ENCODE assay signal across 8 mouse cellular contexts in the genomic region with DNA sequence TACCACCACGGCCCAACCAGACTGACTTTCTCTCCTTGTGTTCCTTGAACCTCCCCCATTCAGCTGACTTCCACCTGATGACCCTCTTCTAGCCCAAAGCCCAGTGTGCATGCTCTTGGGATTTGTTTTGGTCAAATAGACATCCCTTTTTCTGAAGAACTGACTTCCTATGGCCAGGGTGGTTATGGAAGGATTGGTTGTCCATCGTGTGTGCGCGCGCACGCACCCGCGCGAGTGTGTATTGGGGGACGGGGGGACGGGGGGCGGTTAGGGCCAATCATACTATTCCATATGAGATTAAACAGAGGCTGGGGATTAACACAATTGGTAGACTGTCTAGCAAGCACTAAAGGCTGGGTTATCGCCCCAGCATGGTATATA. TPM values are rescaled to one million over a fixed set of nuclear protein-coding genes. Genes with fewer than 3 reads are reported as not detected.
DNase-seq lines count a peak whose midpoint lies in the region; ATAC-seq and TF ChIP-seq lines count a peak whose summit lies in the region.

No protein-coding gene starts in this region.

- H3K27me3 ChIP-seq in kidney, embryonic 15.5 days, result no peaks in the 10 kb centered on the region
- no peaks in the 10 kb centered on the region for H3K27me3 ChIP-seq in embryonic facial prominence, embryonic 14.5 days (replicated peaks; ENCODE audit: control insufficient read depth, insufficient read depth, low read length)

- ATAC-seq in kidney, embryonic 15.5 days (replicated peaks; ENCODE audit: low FRiP score), result peak; percentile 6; the same call in 1 of the 2 replicates
- no peak for ATAC-seq in embryonic facial prominence, embryonic 14.5 days (ENCODE audit: low read depth)
- no peak for ATAC-seq in activated CD4-positive, CD25-positive, alpha-beta regulatory T cell, adult 4 months
- ATAC-seq in erythroid progenitor cell, adult 5-6 weeks (replicated peaks; ENCODE audit: low FRiP score, poor library complexity, severe bottlenecking), result no peak
- no peak for ATAC-seq in megakaryocyte-erythroid progenitor cell, adult 5-6 weeks (replicated peaks; ENCODE audit: low FRiP score, low TSS enrichment, poor library complexity, severe bottlenecking)

- DNase-seq in kidney, postnatal 14 days, result no peak
- DNase-seq in ES-E14 (ENCODE audit: low read depth, low spot score) (no peak), liver (peak; percentile 49)
- DNase-seq in embryonic facial prominence, embryonic 14.5 days (ENCODE audit: low spot score), result peak; percentile 33

- peak overlapping the region; percentile 79 for H3K4me2 ChIP-seq in kidney, embryonic 15.5 days
- peak overlapping the region; percentile 80 for H3K4me2 ChIP-seq in embryonic facial prominence, embryonic 14.5 days (ENCODE audit: low read depth, low read length)

- in situ Hi-C loops in ES-E14 (cut with MboI; ENCODE audit: low sequenced_read_pairs in 2 of 2, unreplicated experiment in 2 of 2), result no loop called here

- no peaks in the 10 kb centered on the region for H3K9me3 ChIP-seq in kidney, embryonic 15.5 days (replicated peaks)
- H3K9me3 ChIP-seq in ES-E14 (ENCODE audit: control insufficient read depth, insufficient read depth, low read depth, low read length), result no peaks in the 10 kb centered on the region
- no peaks in the 10 kb centered on the region for H3K9me3 ChIP-seq in embryonic facial prominence, embryonic 14.5 days (ENCODE audit: control insufficient read depth, low read length)

- H3K9ac ChIP-seq in kidney, embryonic 15.5 days, result peak overlapping the region; percentile 54
- peak overlapping the region; percentile 92 for H3K9ac ChIP-seq in ES-E14 (ENCODE audit: insufficient read depth, low read depth, low read length, poor library complexity, severe bottlenecking)
- peak overlapping the region; percentile 73 for H3K9ac ChIP-seq in embryonic facial prominence, embryonic 14.5 days (ENCODE audit: low read depth, low read length)

- 3% methylated on average over 13 of the region's 13 CpGs for WGBS in kidney, embryonic 15.5 days
- WGBS in embryonic facial prominence, embryonic 14.5 days, result 4% methylated on average over 13 of the region's 13 CpGs

- peaks cover 36% of the 10 kb centered on the region for H3K36me3 ChIP-seq in kidney, embryonic 15.5 days
- H3K36me3 ChIP-seq in ES-E14 (ENCODE audit: control insufficient read depth, insufficient read depth, low read length, poor library complexity, severe bottlenecking), result peaks cover 23% of the 10 kb centered on the region
- peaks cover 42% of the 10 kb centered on the region for H3K36me3 ChIP-seq in embryonic facial prominence, embryonic 14.5 days (ENCODE audit: control insufficient read depth, insufficient read depth, low read length)

- peaks cover 20% of the 10 kb centered on the region for H3K4me1 ChIP-seq in kidney, embryonic 15.5 days
- H3K4me1 ChIP-seq in ES-E14 (ENCODE audit: control insufficient read depth in 2 of 2, insufficient read depth in 2 of 2, low read length in 2 of 2, poor library complexity in 1 of 2), result peaks cover 1 to 14% of the 10 kb centered on the region in 2 experiments; a peak in 2 of 4 replicates
- H3K4me1 ChIP-seq in embryonic facial prominence, embryonic 14.5 days (ENCODE audit: control insufficient read depth, insufficient read depth, low read length), result peaks cover 7% of the 10 kb centered on the region; the same call in 1 of the 2 replicates

- H3K27ac ChIP-seq in kidney, embryonic 15.5 days, result peak overlapping the region; percentile 78
- H3K27ac ChIP-seq in ES-E14 (ENCODE audit: insufficient read depth, low read depth, low read length, poor library complexity, severe bottlenecking), result peak overlapping the region; percentile 81
- H3K27ac ChIP-seq in embryonic facial prominence, embryonic 14.5 days (replicated peaks; ENCODE audit: low read depth, low read length), result peak overlapping the region; percentile 31; the same call in 1 of the 2 replicates

- peak overlapping the region; percentile 62 for H3K4me3 ChIP-seq in kidney, embryonic 15.5 days (replicated peaks)
- H3K4me3 ChIP-seq in ES-E14 (ENCODE audit: insufficient read depth in 1 of 2, low read depth in 1 of 2, low read length in 2 of 2, poor library complexity in 1 of 2, severe bottlenecking in 1 of 2), result peak overlapping the region; percentile 86 to 87
- peak overlapping the region; percentile 63 for H3K4me3 ChIP-seq in embryonic facial prominence, embryonic 14.5 days (ENCODE audit: low read depth, low read length)

TF ChIP-seq in ES-E14, 5 proteins besides CTCF, POLR2A, EP300 and RAD21:
- no peak for TF ChIP-seq HCFC1 (IDR thresholded peaks at IDR 0.05; ENCODE audit: borderline replicate concordance, insufficient read depth, low read length)

RNA-seq across cellular contexts. Expression of gene Zdhhc12, which starts 0.8 kb away (rescaled TPM):
- polyA plus RNA-seq in kidney, embryonic 15.5 days (2015; fragmentation: Nextera tagmentation; extraction: Ambion mirVana), result 35.2 and 37.7 TPM in 2 replicates
- 133 and 202 TPM in 2 replicates for total RNA-seq in ES-E14 (2012; rRNA removed)
- 26.1 and 28.9 TPM in 2 replicates for polyA plus RNA-seq in embryonic facial prominence, embryonic 14.5 days (2014; fragmentation: Nextera tagmentation; extraction: Ambion mirVana)
- 10 to 100 TPM; 31.6 to 32.4 TPM for polyA plus RNA-seq in activated CD4-positive, CD25-positive, alpha-beta regulatory T cell, adult 4 months (2017; shearing (Covaris generic))
- total RNA-seq in erythroid progenitor cell, adult 5-6 weeks (2015; ENCODE audit: low replicate concordance), result 8.6 and 13.4 TPM in 2 replicates
- total RNA-seq in erythroid progenitor cell, adult 5-6 weeks (2017; ENCODE audit: low replicate concordance), result 2.3 and 4.0 TPM in 2 replicates
- 9.6 and 25.4 TPM in 2 replicates for total RNA-seq in megakaryocyte-erythroid progenitor cell, adult 5-6 weeks (2014; fragmentation: Nextera tagmentation)
- 2.9 and 6.5 TPM in 2 replicates for total RNA-seq in megakaryocyte-erythroid progenitor cell, adult 5-6 weeks (2017)

RNA-seq across cellular contexts. Expression of gene Pkn3, which starts 16.7 kb away (rescaled TPM):
- polyA plus RNA-seq in kidney, embryonic 15.5 days (2015; fragmentation: Nextera tagmentation; extraction: Ambion mirVana), result 11.5 and 13.2 TPM in 2 replicates
- total RNA-seq in ES-E14 (2012; rRNA removed), result 19.1 and 24.3 TPM in 2 replicates
- 5.6 and 7.6 TPM in 2 replicates for polyA plus RNA-seq in embryonic facial prominence, embryonic 14.5 days (2014; fragmentation: Nextera tagmentation; extraction: Ambion mirVana)
- polyA plus RNA-seq in activated CD4-positive, CD25-positive, alpha-beta regulatory T cell, adult 4 months (2017; shearing (Covaris generic)), result under 1 TPM in 1 of 2 experiments, not detected in 1; 0.41 TPM
- total RNA-seq in erythroid progenitor cell, adult 5-6 weeks (2015; ENCODE audit: low replicate concordance), result not detected in 2 replicates
- total RNA-seq in erythroid progenitor cell, adult 5-6 weeks (2017; ENCODE audit: low replicate concordance), result not detected in 2 replicates
- total RNA-seq in megakaryocyte-erythroid progenitor cell, adult 5-6 weeks (2014; fragmentation: Nextera tagmentation), result 6.9 and 11.7 TPM in 2 replicates
- 2.4 and 3.9 TPM in 2 replicates for total RNA-seq in megakaryocyte-erythroid progenitor cell, adult 5-6 weeks (2017)

RNA-seq across cellular contexts. Expression of gene Zer1, which starts 30.2 kb away (rescaled TPM):
- 7.2 and 8.6 TPM in 2 replicates for polyA plus RNA-seq in kidney, embryonic 15.5 days (2015; fragmentation: Nextera tagmentation; extraction: Ambion mirVana)
- total RNA-seq in ES-E14 (2012; rRNA removed), result 11.4 and 16.2 TPM in 2 replicates
- polyA plus RNA-seq in embryonic facial prominence, embryonic 14.5 days (2014; fragmentation: Nextera tagmentation; extraction: Ambion mirVana), result 7.9 and 8.3 TPM in 2 replicates
- 10 to 100 TPM; 14.5 to 15.2 TPM for polyA plus RNA-seq in activated CD4-positive, CD25-positive, alpha-beta regulatory T cell, adult 4 months (2017; shearing (Covaris generic))
- total RNA-seq in erythroid progenitor cell, adult 5-6 weeks (2015; ENCODE audit: low replicate concordance), result 10.9 and 27.4 TPM in 2 replicates
- 6.7 and 11.7 TPM in 2 replicates for total RNA-seq in erythroid progenitor cell, adult 5-6 weeks (2017; ENCODE audit: low replicate concordance)
- 33.7 and 37.8 TPM in 2 replicates for total RNA-seq in megakaryocyte-erythroid progenitor cell, adult 5-6 weeks (2014; fragmentation: Nextera tagmentation)
- total RNA-seq in megakaryocyte-erythroid progenitor cell, adult 5-6 weeks (2017), result 7.5 and 8.3 TPM in 2 replicates

RNA-seq across cellular contexts. Expression of gene Set, which starts 37.0 kb away (rescaled TPM):
- 486 and 529 TPM in 2 replicates for polyA plus RNA-seq in kidney, embryonic 15.5 days (2015; fragmentation: Nextera tagmentation; extraction: Ambion mirVana)
- total RNA-seq in ES-E14 (2012; rRNA removed), result 695 and 901 TPM in 2 replicates
- polyA plus RNA-seq in embryonic facial prominence, embryonic 14.5 days (2014; fragmentation: Nextera tagmentation; extraction: Ambion mirVana), result 351 and 393 TPM in 2 replicates
- polyA plus RNA-seq in activated CD4-positive, CD25-positive, alpha-beta regulatory T cell, adult 4 months (2017; shearing (Covaris generic)), result 100 to 1,000 TPM; 369 to 379 TPM
- 56.2 and 60.5 TPM in 2 replicates for total RNA-seq in erythroid progenitor cell, adult 5-6 weeks (2015; ENCODE audit: low replicate concordance)
- 155 and 219 TPM in 2 replicates for total RNA-seq in erythroid progenitor cell, adult 5-6 weeks (2017; ENCODE audit: low replicate concordance)
- total RNA-seq in megakaryocyte-erythroid progenitor cell, adult 5-6 weeks (2014; fragmentation: Nextera tagmentation), result 403 and 560 TPM in 2 replicates
- total RNA-seq in megakaryocyte-erythroid progenitor cell, adult 5-6 weeks (2017), result 1,507 and 2,355 TPM in 2 replicates

RNA-seq across cellular contexts. Expression of gene Tbc1d13, which starts 39.3 kb away (rescaled TPM):
- polyA plus RNA-seq in kidney, embryonic 15.5 days (2015; fragmentation: Nextera tagmentation; extraction: Ambion mirVana), result 8.2 and 8.9 TPM in 2 replicates
- total RNA-seq in ES-E14 (2012; rRNA removed), result 62.4 and 65.9 TPM in 2 replicates
- polyA plus RNA-seq in embryonic facial prominence, embryonic 14.5 days (2014; fragmentation: Nextera tagmentation; extraction: Ambion mirVana), result 10.5 TPM in 2 replicates
- polyA plus RNA-seq in activated CD4-positive, CD25-positive, alpha-beta regulatory T cell, adult 4 months (2017; shearing (Covaris generic)), result 1 to 10 TPM; 6.8 to 6.9 TPM
- total RNA-seq in erythroid progenitor cell, adult 5-6 weeks (2015; ENCODE audit: low replicate concordance), result 4.7 and 9.2 TPM in 2 replicates
- total RNA-seq in erythroid progenitor cell, adult 5-6 weeks (2017; ENCODE audit: low replicate concordance), result 4.8 and 13.2 TPM in 2 replicates
- 39.9 and 48.0 TPM in 2 replicates for total RNA-seq in megakaryocyte-erythroid progenitor cell, adult 5-6 weeks (2014; fragmentation: Nextera tagmentation)
- total RNA-seq in megakaryocyte-erythroid progenitor cell, adult 5-6 weeks (2017), result 22.5 and 36.4 TPM in 2 replicates

Comparison
In these comparisons a context has a peak if more than half of its experiments do, and no peak if none do; other contexts are left out.
1. H3K27ac ChIP-seq: peak in every context shown above with its lines; median percentile 81 in ES-E14; 78 in kidney, embryonic 15.5 days; 31 in embryonic facial prominence, embryonic 14.5 days.
2. DNase-seq: peak in embryonic facial prominence, embryonic 14.5 days (single experiment) and liver (single experiment); none in kidney, postnatal 14 days (single experiment) and ES-E14 (single experiment).
3. Peak in every context shown above with its lines, with median percentiles within 50 percentile points of each other: H3K4me3 ChIP-seq and H3K9ac ChIP-seq.